Mouse (Mus musculus) ovary, adult 18-20 months (tissue): ENCODE data around the gene Dnah1.

ENCODE experiments used
- DNase-seq: peaks from one replicate; pipeline ENCODE4 v3.0.0; 2022; ENCODE audit warnings: low spot score, mixed read lengths

The Dnah1 gene

GRCm38 (mm10) chr14:31323849-31324792 is at the start of gene Dnah1:
Gene Dnah1 (minus strand): TSS chr14:31323896.
- DNase-seq, result peak; percentile 49

GRCm38 (mm10) chr14:31369377-31369776 is 45.7 kb upstream of the Dnah1 start:
- DNase-seq, result no peak

GRCm38 (mm10) chr14:31367951-31368350 is 44.3 kb upstream of the Dnah1 start:
- DNase-seq, result no peak

GRCm38 (mm10) chr14:31365350-31365749 is 41.7 kb upstream of the Dnah1 start:
- DNase-seq, result no peak

- DNase-seq, result no peak
Measured at GRCm38 (mm10) chr14:31364589-31364988, 40.9 kb upstream of the Dnah1 start.

GRCm38 (mm10) chr14:31362236-31362635 is 38.5 kb upstream of the Dnah1 start:
- DNase-seq, result no peak

GRCm38 (mm10) chr14:31345367-31345766 is 21.7 kb upstream of the Dnah1 start:
- no peak for DNase-seq

- no peak for DNase-seq
Measured at GRCm38 (mm10) chr14:31343241-31343640, 19.5 kb upstream of the Dnah1 start.

GRCm38 (mm10) chr14:31337947-31338346 is 14.3 kb upstream of the Dnah1 start:
- no peak for DNase-seq

GRCm38 (mm10) chr14:31337406-31337805 is 13.7 kb upstream of the Dnah1 start:
- no peak for DNase-seq

GRCm38 (mm10) chr14:31336369-31337155 is 12.9 kb upstream of the Dnah1 start, which contains the start of gene Capn7:
Gene Capn7 (plus strand): TSS chr14:31336638.
- peak; percentile 96 for DNase-seq

GRCm38 (mm10) chr14:31335765-31336164 is 12.1 kb upstream of the Dnah1 start:
- DNase-seq, result no peak

- DNase-seq, result no peak
Measured at GRCm38 (mm10) chr14:31330957-31331356, 7.3 kb upstream of the Dnah1 start.

GRCm38 (mm10) chr14:31329741-31330140 is 6.0 kb upstream of the Dnah1 start:
- no peak for DNase-seq

- DNase-seq, result no peak
Measured at GRCm38 (mm10) chr14:31327681-31328080, 4.0 kb upstream of the Dnah1 start.

- DNase-seq, result no peak
Measured at GRCm38 (mm10) chr14:31327196-31327595, 3.5 kb upstream of the Dnah1 start.

- no peak for DNase-seq
Measured at GRCm38 (mm10) chr14:31326770-31327169, 3.1 kb upstream of the Dnah1 start.

- no peak for DNase-seq
Measured at GRCm38 (mm10) chr14:31325551-31325950, 1.9 kb upstream of the Dnah1 start.

- DNase-seq, result no peak
Measured at GRCm38 (mm10) chr14:31324851-31325250, 1.2 kb upstream of the Dnah1 start.

- DNase-seq, result no peak
Measured at GRCm38 (mm10) chr14:31323189-31323588, 507 bp downstream of the Dnah1 start.

- DNase-seq, result no peak
Measured at GRCm38 (mm10) chr14:31322191-31322590, 1.5 kb downstream of the Dnah1 start.

GRCm38 (mm10) chr14:31321181-31321580 is 2.5 kb downstream of the Dnah1 start:
- no peak for DNase-seq

- no peak for DNase-seq
Measured at GRCm38 (mm10) chr14:31319546-31319945, 4.2 kb downstream of the Dnah1 start.
